Mouse (Mus musculus): Measurements from ENCODE around the gene Fam216a.
"Not testable (repeated sequence)": the region's sequence is repeated elsewhere in the genome, so short reads cannot be mapped to it uniquely, and the experiment has no call there.

Gene Fam216a

DNA sequence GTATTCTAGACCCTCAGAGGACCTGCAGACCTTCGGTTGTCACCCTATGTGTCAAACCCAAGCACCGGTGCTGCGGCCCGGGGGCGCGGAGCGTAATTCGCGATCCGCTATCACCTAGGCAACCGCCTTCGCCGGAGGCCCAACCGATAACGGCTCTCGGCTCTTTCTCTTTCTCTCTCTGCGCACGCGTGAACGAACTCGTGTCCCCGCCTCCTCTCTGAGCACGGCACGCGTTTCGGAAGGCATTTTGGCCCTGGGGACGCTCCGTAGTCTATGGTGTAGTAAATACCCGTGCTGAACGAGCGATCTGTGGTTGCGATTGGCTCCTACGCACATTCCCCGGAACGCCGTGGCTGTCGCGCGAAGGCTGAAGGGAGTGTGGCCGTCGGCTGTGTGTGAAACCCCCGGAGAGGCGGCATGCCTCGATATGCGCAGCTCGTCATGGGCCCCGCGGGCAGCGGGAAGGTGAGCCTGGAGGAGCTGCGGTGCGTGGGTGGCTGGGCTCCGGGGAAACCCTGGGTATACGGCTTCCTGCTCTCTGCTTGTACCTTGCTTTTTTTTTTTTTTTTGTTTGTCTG, at the start of gene Fam216a:
Gene Fam216a (minus strand): TSS at position 173 of the 578 bp plus-strand sequence.
- DNase-seq (ENCODE audit: low spot score in 2 of 2), result peak; percentile 99

DNA sequence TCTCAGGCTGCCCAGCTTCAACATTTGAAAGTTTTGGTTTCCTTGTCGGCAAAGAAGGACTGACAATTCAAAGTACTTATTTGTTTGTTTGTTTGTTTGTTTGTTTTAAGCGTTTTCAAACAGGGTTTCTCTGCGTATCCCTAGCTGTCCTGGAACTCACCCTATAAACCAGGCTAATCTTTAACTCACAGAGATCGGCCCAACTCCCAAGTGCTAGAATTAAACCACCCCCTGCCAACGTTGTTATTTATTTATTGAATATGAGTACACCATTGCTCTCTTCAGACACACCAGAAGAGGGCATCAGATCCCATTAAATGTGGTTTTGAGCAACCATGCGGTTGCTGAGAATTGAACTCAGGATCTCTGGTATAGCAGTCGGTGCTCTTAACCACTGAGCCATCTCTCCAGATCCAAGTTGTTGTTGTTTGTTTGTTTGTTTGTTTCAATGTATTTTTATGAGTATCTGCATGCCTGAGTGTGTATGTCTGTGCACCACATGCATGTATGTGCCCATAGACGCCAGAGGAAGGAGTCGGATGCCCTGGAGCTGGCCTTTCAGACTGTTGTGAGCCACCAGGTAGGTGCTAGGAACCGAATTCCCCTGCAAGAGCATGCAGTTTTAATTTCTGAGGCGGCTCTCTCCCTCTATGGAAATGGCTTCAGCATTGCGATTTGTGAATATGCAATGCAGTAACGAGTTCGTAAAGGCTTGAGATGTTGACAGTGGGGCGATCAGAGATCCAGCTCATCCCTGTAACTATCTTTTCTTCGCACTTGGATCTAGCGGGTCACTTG, 49.3 kb upstream of the Fam216a start, which contains the start of gene Anapc7:
Gene Anapc7 (plus strand): TSS at position 423 of the 798 bp plus-strand sequence.
- DNase-seq (ENCODE audit: low spot score in 2 of 2), result no peak

DNA sequence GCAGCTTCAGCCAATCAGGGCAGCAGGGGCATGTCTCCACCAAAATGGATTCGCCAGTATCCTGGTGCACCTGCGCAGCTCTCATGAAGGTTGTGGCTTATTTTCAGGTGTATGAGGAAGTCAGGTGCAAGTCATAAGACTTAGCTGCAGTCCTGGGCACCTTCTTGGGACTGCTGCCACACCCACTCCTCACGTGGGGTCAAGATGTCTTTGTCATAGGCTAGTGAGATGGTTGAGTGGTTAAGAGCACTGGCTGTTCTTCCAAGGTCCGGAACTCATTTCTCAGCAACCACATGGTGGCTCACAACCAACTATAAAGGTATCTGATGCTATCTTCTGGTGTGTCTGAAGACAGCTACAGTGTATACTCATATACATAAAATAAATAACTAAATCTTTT, 48.5 kb upstream of the Fam216a start:
- not testable (repeated sequence) for DNase-seq (ENCODE audit: low spot score in 2 of 2)

DNA sequence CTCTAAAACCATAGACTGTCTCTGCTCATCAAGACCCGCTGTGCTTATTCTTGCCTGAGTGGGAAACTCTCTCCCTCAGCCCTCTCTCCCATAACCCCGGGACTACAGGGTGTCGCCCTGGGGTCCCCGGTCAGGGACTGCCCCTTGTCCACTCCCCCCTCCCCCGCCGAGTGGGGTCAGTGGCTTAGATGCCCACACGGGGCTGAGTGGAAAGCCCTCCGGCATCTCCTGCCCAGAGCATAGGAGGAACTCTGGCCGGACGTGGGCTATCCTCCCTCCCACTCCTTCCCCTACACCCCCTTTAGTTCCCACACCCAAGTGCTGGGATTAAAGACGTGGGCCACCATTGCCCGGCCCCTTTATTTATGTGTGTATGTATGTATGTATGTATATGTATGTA, 43.3 kb upstream of the Fam216a start:
- no peak for DNase-seq (ENCODE audit: low spot score in 2 of 2)

DNA sequence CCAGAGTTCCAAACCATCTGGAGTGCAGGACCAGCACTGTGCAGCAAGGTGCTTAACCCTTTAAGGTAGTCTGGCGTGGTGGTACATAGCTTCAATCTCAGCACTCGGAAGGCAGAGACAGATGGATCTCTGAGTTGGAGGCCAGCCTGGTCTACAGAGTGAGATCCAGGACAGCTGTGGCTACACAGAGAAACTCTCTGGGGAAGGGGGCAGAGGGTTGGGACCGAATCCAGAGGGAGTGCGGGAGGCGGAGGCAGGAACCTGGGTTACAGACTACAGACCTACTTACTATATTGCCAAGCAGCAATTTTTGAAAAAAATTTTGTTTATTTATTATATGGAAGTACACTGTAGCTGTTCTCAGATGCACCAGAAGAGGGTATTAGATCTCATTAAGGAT, 42.2 kb upstream of the Fam216a start:
- no peak for DNase-seq (ENCODE audit: low spot score in 2 of 2)

DNA sequence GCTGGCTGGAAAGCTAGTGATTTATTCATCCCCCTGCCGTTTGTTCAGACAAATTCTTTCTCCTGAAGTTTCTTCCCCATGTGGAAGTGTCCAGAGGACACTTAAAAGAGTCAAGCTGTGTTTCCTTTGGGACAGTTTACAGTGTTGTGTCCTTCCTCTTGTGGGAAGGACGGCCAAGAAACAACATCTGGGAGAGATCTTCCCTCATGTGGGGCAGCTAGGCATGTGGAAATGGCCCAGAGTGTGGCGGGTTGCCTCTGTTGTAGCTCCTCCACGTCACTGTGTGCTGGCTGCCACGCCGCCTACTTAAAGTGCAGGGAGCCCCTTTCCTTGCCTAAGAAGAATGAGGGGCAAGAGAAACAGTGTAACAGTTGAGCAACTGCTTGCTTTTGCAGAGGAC, 40.7 kb upstream of the Fam216a start:
- no peak for DNase-seq (ENCODE audit: low spot score in 2 of 2)

DNA sequence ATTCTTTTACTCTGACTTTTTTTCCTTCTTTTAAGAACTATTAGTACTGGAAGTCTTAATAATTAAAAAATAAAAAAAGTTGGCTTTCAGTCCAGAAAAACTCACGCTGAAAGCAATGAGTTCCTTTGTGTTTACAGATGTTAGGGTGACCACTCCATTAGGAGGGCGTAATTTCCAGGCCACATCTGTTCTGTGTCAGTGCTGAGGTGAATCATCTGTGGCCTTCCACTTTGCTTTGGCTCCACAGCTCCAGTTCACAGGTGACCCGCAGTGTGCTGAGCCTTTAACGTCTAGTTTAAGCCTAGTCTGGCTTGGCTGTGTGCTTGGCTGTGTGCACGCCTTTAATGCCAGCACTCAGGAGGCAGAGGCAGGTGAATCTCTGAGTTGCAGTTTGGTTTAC, 39.7 kb upstream of the Fam216a start:
- DNase-seq (ENCODE audit: low spot score in 2 of 2), result no peak

DNA sequence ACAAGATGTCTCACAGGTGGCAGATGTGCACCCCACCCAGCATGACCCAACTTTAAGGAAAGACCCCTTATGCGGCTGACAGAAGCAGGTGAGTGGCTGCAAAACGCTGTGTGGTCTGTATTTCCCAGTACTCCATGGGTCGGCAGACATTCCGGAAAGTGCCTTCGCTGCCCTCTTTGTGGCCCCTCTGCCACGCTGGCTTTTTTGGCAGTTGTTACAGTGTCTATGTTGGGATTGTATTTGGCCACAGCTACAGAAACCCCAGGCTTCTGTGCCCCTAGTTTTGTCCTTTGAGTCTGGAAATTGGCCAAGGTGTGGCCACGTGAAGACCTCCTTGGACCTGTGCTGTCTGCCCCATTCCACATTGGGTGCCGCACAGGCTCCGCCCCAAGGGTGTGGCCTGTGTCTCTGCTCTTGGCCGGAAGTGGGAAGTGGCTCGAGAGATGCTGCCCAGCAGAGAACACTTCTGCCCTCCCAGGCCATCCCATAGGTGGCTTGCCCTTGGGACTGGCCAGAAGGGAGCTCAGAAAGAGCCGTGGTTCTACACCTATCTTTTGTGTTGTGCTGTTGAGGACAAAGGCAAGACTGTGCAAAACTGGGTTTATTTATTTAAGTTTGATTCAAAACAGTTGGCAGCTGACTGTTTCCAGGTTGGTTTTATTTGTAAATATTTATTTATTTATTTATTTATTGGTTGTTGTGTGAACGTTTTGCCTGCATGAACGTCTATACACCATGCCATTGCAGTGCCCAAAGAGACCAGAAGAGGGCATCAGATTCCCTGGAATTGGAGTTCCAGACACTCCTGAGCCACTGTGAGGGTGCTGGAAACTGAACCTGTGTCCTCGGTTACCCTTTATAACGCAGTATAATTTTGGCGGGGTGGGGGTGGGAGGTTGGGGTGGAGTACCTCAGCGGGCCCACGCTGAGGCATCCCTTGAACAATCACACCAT, 37.8 kb upstream of the Fam216a start:
- DNase-seq (ENCODE audit: low spot score in 2 of 2), result no peak

DNA sequence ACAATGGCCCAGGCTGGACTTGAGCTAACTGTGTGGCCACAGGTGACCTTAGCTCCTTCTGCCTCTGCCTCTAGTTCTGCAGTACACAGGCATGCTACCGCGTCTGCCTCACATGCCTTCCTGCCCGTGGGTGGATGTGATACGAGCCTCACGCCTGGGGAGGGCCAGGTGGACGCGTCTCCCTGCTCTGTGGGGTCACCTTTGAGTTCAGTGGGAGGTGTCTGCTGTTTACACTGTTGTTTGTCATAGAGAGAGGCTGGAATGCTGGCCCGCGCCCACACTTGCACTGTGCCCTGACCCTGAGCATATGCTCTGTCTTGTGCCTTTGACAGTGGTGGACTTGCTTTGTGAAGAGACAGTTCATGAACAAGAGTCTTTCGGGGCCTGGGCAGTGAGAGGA, 33.4 kb upstream of the Fam216a start:
- no peak for DNase-seq (ENCODE audit: low spot score in 2 of 2)

DNA sequence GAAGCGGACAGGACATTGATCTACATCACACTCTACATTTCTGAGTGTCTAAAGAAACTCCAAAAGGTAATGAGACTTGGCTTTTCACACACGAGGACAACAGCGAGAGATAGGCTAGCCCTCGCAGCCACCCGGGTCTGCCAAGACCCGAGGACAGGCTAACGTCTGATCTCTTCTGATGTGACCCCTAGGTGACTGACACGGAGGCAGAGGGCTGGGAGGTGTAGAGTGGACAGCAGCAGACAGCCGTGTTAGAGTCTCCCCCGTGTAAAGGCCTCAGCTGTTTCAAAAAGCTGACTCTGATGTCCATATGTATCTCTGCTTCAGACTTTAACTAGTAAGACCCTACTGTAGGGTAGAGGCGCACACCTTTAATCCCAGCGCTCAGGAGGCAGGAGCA, 31.2 kb upstream of the Fam216a start:
- no peak for DNase-seq (ENCODE audit: low spot score in 2 of 2)

DNA sequence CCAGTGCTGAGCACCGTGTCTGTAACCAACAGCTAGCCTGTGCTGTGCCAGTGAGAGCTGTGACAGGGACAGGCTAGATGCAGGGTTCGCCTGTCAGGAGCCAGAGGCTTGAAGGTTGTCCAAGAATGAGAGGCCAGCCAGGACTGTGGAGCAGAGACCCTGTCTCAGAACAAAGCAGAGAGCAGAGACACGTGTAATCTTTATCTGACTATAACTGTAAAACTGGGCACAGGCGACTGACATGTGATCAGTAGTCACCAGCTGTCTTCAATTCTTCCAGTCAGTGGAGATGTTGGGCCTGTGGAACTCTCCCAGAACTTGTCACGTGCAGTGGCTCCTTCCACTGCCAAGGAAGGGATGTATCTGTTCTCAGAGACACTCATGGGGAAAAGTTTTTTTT, 30.6 kb upstream of the Fam216a start:
- no peak for DNase-seq (ENCODE audit: low spot score in 2 of 2)

DNA sequence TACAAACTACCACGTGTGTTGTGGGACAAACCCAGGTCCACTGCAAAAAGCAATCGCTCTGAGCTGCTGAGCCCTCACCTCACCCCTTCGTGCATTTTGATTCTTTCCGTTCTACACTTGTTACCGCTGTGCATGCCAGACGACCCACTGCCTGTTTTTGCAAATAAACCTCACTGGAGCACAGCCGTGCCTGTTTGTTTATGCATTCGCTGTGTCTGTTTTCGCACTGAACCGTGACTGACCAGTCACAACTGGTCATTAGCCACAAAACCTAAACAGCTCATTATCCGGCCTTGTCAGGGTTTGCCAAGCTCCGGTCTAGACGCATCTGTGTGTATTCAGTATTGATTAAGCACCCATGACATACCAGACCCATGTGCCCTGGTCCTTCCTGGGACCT, 30.0 kb upstream of the Fam216a start:
- DNase-seq (ENCODE audit: low spot score in 2 of 2), result no peak

DNA sequence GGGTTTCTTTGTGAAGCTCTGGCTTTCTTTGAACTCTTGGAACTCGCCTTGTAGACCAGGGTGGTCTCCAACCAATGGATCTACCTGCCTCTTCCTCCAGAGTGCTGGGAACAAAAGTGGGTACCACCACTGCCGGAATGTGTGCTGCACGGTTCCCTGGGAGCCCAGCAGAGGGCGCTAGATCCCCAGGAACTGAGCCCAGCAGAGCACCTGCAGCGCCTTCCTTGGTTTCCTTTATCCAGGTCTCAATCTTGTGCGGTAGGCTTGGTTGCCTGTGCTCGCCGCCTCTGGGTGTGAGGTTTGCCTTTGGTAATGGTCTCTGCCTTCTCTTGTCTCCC, 29.1 kb upstream of the Fam216a start:
- peak; percentile 51 to 81 for DNase-seq (ENCODE audit: low spot score in 2 of 2)

DNA sequence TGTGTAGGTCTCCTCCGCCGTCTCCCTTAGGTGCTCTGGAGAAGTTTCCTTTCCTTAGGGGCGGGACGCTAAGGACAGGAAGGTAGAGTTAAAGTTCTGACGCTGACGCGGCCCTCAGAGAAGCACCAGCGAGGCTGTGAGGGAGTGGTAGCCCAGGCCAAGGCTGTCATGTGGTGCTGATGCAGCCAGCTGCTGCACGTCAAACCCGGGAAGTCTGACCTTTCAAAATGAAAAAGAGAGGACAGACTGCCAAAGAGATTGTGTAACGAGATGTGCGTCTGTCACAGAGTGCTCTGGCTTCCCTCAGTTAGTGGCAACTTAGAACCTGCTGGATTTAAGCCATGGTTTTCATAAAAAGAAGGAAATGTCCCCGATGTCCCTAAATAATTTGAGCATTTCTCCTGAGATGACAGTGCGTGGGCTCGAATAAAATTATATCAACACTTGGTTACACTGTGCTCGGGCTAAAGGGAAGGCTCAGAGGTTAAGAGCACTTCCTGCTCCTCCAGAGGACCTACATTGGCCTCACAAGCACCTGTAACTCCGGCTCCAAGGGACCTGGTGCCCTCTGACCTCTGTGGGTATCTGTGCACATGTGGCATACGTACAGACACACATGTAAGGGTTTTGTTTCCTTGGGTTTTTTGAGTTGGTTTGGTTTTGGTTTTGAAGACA, 28.6 kb upstream of the Fam216a start:
- DNase-seq (ENCODE audit: low spot score in 2 of 2), result no peak

DNA sequence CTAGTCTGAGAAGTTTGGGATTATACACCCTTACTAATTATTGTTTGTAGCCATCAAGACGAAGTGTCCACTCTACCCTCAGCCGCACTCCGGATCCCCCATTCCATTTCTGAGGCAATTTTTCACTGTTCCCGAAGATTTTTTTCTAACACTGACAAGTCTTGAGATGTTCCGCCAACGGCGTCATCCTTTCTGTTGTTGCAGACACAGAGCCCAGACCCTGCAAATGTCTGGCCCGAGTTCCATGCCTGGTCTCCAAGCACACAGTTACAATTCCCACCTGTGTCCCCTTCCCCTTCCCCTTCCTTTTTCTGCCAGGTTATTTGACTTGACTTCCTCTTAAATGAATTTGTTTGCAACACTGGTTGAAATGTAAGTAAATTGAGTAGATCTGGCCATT, 27.7 kb upstream of the Fam216a start:
- no peak for DNase-seq (ENCODE audit: low spot score in 2 of 2)

DNA sequence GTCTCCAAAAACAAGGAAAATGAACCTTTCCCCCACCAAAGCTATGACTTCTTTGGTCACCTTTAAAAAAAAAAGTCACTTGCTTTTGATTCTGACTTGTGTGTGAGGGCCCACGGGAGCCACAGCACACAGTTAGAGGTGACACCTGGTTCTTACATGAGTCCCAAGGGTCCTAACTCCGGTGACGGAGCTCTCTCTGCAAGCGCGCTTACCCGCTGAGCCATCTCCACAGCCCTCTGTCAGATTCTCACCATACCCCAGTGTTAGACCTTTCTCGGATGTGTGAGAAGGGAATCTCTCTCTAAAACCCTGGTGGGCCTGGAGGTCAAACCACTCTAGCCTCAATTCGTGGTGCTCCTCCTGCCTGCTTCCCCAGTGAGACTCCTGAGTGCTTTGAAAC, 25.3 kb upstream of the Fam216a start:
- DNase-seq (ENCODE audit: low spot score in 2 of 2), result no peak

DNA sequence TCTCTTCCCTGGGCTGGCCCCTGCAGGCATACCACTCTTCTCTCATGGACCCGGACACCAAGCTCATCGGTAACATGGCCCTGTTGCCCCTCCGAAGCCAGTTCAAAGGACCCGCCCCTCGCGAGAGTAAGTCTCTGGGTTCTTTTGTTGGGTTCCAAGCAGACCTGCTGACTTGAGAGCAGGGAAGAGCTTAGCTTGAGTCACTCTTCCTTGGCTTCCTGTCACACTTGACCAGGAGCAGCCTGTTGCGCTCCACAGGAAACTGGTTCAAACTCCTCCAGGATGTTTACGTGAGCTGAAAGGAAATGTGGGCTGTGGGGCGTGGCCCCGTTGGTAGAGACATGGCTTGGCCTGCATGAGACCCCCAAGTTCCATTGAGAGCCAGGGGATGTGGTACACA, 24.6 kb upstream of the Fam216a start:
- DNase-seq (ENCODE audit: low spot score in 2 of 2), result no peak

DNA sequence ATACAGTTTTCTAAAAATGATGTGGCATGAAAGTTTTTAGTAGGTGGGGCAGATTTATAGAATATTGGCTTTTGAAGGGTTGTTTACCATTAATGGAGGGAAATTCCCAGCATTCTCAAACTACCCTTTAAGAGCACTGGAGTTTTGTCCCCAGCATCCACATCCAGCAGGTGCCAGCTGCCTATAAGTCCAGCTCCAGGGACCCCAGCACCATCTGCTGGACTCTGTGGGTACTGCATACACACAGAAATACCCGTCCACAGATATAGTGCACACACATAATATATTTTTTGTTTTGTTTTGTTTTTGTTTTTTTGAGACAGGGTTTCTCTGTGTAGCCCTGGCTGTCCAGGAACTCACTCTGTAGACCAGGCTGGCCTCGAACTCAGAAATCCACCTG, 21.7 kb upstream of the Fam216a start:
- peak; percentile 61 to 84 for DNase-seq (ENCODE audit: low spot score in 2 of 2)

DNA sequence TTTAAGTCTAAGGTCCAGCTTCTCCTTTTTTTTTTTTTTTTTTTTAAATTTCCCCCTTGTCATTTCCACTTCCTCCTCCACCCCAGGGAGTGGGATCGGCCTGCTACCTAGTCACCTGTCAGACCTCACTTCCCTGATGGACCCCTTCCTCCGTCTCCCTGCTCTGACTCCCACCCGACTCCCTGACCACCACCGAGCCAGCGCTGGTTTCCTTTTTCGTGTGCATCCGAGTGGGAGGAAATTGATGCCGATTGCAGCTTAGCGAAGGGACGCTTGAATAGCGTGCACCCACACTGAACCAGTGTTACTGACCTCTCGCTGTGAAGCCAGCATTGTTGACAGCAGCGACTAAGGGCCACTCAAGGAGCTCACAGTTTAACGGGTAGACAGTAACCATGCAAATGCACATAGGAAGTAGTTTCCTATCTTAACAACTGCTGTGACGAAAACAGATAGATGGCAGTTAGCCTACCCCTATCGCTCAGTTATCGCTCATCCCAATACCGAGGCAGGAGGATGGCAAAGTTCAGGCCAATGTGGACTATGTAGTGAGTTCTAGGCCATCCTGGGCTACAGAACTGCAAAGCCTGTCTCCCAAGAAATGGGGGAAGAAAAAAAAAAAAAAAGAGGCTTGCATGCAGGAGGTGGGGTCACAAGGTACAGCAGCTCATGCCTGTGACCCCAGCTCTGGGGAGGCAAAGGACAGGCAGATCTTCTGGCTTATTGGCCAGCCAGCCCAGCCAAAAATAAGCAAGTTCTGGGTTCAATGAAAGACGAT, 20.3 kb upstream of the Fam216a start:
- no peak for DNase-seq (ENCODE audit: low spot score in 2 of 2)

DNA sequence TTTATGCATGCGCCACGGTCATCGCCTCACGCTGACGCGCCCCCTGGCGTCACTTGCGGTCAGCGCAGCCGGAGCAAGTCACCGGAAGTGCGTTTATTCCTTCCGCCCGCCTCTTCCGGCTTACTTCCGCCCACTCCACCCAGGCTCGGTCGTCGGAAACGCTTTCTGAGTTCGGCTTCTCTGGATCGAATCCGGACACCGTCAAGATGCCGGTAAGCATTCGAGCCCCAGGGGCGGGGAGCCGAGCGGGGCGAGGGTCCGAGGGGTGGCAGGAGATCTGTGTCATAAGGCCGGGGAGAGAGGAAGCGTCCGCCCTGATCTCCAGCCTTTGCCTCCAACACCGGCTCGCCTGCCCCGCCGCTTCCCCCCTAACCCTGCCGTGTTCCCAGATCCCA, 19.6 kb upstream of the Fam216a start, which contains the start of gene Arpc3:
Gene Arpc3 (plus strand): TSS at position 93 of the 395 bp plus-strand sequence.
- DNase-seq (ENCODE audit: low spot score in 2 of 2), result peak; percentile 81 to 93

DNA sequence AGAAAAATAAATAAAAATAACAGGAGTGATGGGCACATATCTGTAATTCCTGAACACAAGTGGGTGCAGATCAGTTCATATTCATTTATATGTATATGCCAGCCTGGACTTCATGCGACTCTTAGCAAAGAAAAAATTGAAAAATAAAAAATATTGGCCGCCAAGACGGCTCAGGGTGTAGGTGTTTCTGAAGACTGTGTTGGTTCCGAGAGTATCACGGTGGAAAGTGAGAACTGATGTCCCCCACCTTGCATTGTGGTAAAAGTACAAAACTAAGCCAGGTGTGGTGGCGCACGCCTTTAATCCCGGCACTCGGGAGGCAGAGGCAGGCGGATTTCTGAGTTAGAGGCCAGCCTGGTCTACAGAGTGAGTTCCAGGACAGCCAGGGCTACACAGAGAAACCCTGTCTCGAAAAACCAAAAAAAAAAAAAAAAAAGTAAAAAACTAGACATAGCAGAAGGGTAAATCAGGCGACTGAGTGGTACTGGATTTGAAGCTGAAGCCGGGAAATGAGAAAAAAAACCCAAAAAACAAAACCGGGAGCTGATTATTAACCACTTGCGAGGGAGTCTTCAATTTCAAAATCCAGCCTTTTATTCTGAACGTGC, 19.1 kb upstream of the Fam216a start:
- DNase-seq (ENCODE audit: low spot score in 2 of 2), result no peak

Data from thymus, postnatal 10 days (tissue).